Mouse (Mus musculus): ENCODE measurements at regions not wholly inside any gene's neighbourhood (a gene's known extent, or its start where the extent isn't known, plus 50 kb on each side); places are given as distances from the start of the nearest gene placed in this dataset.

- TF ChIP-seq POLR2A (IDR thresholded peaks at IDR 0.05; ENCODE audit: low read depth, low read length), result no peak
- no peak for TF ChIP-seq CTCF (IDR thresholded peaks at IDR 0.05; ENCODE audit: extremely low read depth, insufficient read length, insufficient replicate concordance, low read depth, low read length)
These were observed 544.7 kb downstream of the Ccdc171 start for GRCm38 (mm10) chr4:84070089-84070488.

Measured in small intestine, adult 2 months (tissue).